Mouse (Mus musculus) myocyte (in vitro differentiated cells): ENCODE measurements around the gene Glipr2. TPM values are rescaled to one million over a fixed set of nuclear protein-coding genes. Genes with fewer than 3 reads are reported as not detected.

Source experiments
- H3K27me3 ChIP-seq: one replicate; pipeline ENCODE4 v1.6.1; 2011; ENCODE audit not compliant: control insufficient read depth, insufficient read depth, insufficient read length
- H3K36me3 ChIP-seq: one replicate; pipeline ENCODE4 v1.6.1; 2011; ENCODE audit not compliant: control insufficient read depth, insufficient read depth
- H3K4me2 ChIP-seq: one replicate; pipeline ENCODE4 v1.6.1; 2011; ENCODE audit warnings: low read depth, control low read depth
- H3K4me3 ChIP-seq: one replicate; pipeline ENCODE4 v1.5.1; 2011; ENCODE audit warnings: mild to moderate bottlenecking, control low read depth, moderate library complexity
- H3K79me2 ChIP-seq: one replicate; pipeline ENCODE4 v1.6.1; 2011; ENCODE audit not compliant: control insufficient read depth, insufficient read depth
- H3ac ChIP-seq: one replicate; pipeline ENCODE4 v1.6.1; 2011; ENCODE audit not compliant: control insufficient read depth, insufficient read length
- CEBPB ChIP-seq: IDR thresholded peaks from 2 replicates; pipeline ENCODE4 v1.6.1; 2011; ENCODE audit warnings: mild to moderate bottlenecking, moderate library complexity; ENCODE audit not compliant: poor library complexity, insufficient read depth, severe bottlenecking
- E2F4 ChIP-seq: IDR thresholded peaks from one replicate; pipeline ENCODE4 v1.6.1; 2011; ENCODE audit warnings: mild to moderate bottlenecking, control low read depth, moderate library complexity; ENCODE audit not compliant: insufficient read depth
- MAX ChIP-seq: IDR thresholded peaks from one replicate; pipeline ENCODE4 v1.6.1; 2011; ENCODE audit warnings: low read depth, mild to moderate bottlenecking, control low read depth
- MYOD1 ChIP-seq, 3 experiments: IDR thresholded peaks; one replicate each; pipeline ENCODE4 v1.6.1; 2011; ENCODE audit warnings: control low read depth in 2 of 3, low read depth in 2 of 3, mild to moderate bottlenecking in 2 of 3, moderate library complexity in 1 of 3; ENCODE audit not compliant: insufficient read length in 2 of 3, control insufficient read depth in 1 of 3
- MYOG ChIP-seq, 3 experiments: IDR thresholded peaks; one replicate each; pipeline ENCODE4 v1.6.1; 2011; ENCODE audit warnings: control low read depth in 2 of 3, low read depth in 2 of 3, mild to moderate bottlenecking in 2 of 3; ENCODE audit not compliant: insufficient read length in 2 of 3, control insufficient read depth in 1 of 3, insufficient read depth in 1 of 3
- POLR2A ChIP-seq: IDR thresholded peaks from one replicate; pipeline ENCODE4 v1.6.1; 2011; ENCODE audit warnings: low read depth, mild to moderate bottlenecking, control low read depth, moderate library complexity; ENCODE audit not compliant: insufficient read length
- POLR2AphosphoS2 ChIP-seq: IDR thresholded peaks from one replicate; pipeline ENCODE4 v1.6.1; 2011; ENCODE audit warnings: low read depth, control low read depth; ENCODE audit not compliant: insufficient read length
- REST ChIP-seq: IDR thresholded peaks from one replicate; pipeline ENCODE4 v1.6.1; 2011; ENCODE audit warnings: mild to moderate bottlenecking, control low read depth, moderate library complexity; ENCODE audit not compliant: insufficient read depth, insufficient read length
- SRF ChIP-seq: IDR thresholded peaks from one replicate; pipeline ENCODE4 v1.6.1; 2011; ENCODE audit warnings: low read depth; ENCODE audit not compliant: control insufficient read depth, insufficient read length
- TCF12 ChIP-seq: IDR thresholded peaks from one replicate; pipeline ENCODE4 v1.6.1; 2011; ENCODE audit warnings: mild to moderate bottlenecking, control low read depth; ENCODE audit not compliant: poor library complexity, insufficient read depth, severe bottlenecking
- TCF3 ChIP-seq: IDR thresholded peaks from one replicate; pipeline ENCODE4 v1.6.1; 2011; ENCODE audit warnings: low read depth, control low read depth; ENCODE audit not compliant: insufficient read length
- USF1 ChIP-seq: IDR thresholded peaks from one replicate; pipeline ENCODE4 v1.6.1; 2011; ENCODE audit warnings: low read depth, mild to moderate bottlenecking, control low read depth, moderate library complexity
- polyA plus RNA-seq: library from polyadenylated mRNA; unstranded; fragments of >200 nt; fragmentation: generic; extraction: Trizol; gene quantifications from one replicate; pipeline ENCODE4 v1.2.1, GENCODE M21; 2012; ENCODE audit warnings: missing spikeins

Gene Glipr2
- polyA plus RNA-seq, 1 experiment = 113 TPM

- Histone ChIP-seq H3K4me3 (no peak overlapping the region), H3K27me3 (no peaks in the 10 kb centered on the region), H3K4me2 (no peak overlapping the region), H3K36me3 (peaks cover 20% of the 10 kb centered on the region), H3ac (no peak overlapping the region), H3K79me2 (no peaks in the 10 kb centered on the region)
- TF ChIP-seq USF1 (no peak), POLR2AphosphoS2 (peak; percentile 64), TCF3 (no peak)
Observed at GRCm38 (mm10) chr4:43980236-43980635, 23.0 kb downstream of the Glipr2 start.

GRCm38 (mm10) chr4:43980846-43981245 lies 23.6 kb downstream of the Glipr2 start:
- TF ChIP-seq POLR2AphosphoS2 (peak; percentile 61), E2F4 (no peak)
- Histone ChIP-seq H3K4me3 (no peak overlapping the region), H3K36me3 (peaks cover 19% of the 10 kb centered on the region), H3K79me2 (no peaks in the 10 kb centered on the region), H3ac (no peak overlapping the region), H3K27me3 (no peaks in the 10 kb centered on the region), H3K4me2 (no peak overlapping the region)

GRCm38 (mm10) chr4:43981251-43981650 lies 24.1 kb downstream of the Glipr2 start:
- Histone ChIP-seq H3K36me3 (peaks cover 19% of the 10 kb centered on the region), H3K4me3 (no peak overlapping the region), H3K4me2 (no peak overlapping the region), H3ac (no peak overlapping the region), H3K79me2 (no peaks in the 10 kb centered on the region), H3K27me3 (no peaks in the 10 kb centered on the region)
- TF ChIP-seq MAX (no peak), POLR2A (no peak), POLR2AphosphoS2 (no peak), TCF3 (no peak), USF1 (no peak), TCF12 (no peak), CEBPB (no peak), MYOD1 (IDR thresholded peaks at IDR 0.05; ENCODE audit: control insufficient read depth in 1 of 3, insufficient read length in 2 of 3, low read depth in 2 of 3) (no peak), MYOG (IDR thresholded peaks at IDR 0.05; ENCODE audit: control insufficient read depth in 1 of 3, insufficient read depth in 1 of 3, insufficient read length in 2 of 3, low read depth in 2 of 3) (no peak), SRF (no peak), E2F4 (no peak), REST (no peak)

GRCm38 (mm10) chr4:43982053-43982732 lies 25.0 kb downstream of the Glipr2 start:
- Histone ChIP-seq H3K79me2 (no peaks in the 10 kb centered on the region), H3K4me3 (no peak overlapping the region), H3K36me3 (peaks cover 18% of the 10 kb centered on the region), H3K4me2 (peak overlapping the region; percentile 91), H3ac (no peak overlapping the region), H3K27me3 (no peaks in the 10 kb centered on the region)
- TF ChIP-seq MAX (no peak), REST (no peak), MYOD1 (IDR thresholded peaks at IDR 0.05; ENCODE audit: control insufficient read depth in 1 of 3, insufficient read length in 2 of 3, low read depth in 2 of 3) (peak in 1 of 3 experiments; percentile 18), MYOG (IDR thresholded peaks at IDR 0.05; ENCODE audit: control insufficient read depth in 1 of 3, insufficient read depth in 1 of 3, insufficient read length in 2 of 3, low read depth in 2 of 3) (peak in 1 of 3 experiments; percentile 36), POLR2AphosphoS2 (peak; percentile 73), POLR2A (peak; percentile 24), TCF3 (no peak), SRF (no peak), USF1 (no peak), TCF12 (no peak), E2F4 (no peak), CEBPB (no peak)

- TF ChIP-seq SRF = no peak
- no peak for TF ChIP-seq MYOD1 (IDR thresholded peaks at IDR 0.05; ENCODE audit: control insufficient read depth in 1 of 3, insufficient read length in 2 of 3, low read depth in 2 of 3)
- TF ChIP-seq POLR2A = no peak
- peak in 1 of 3 experiments; percentile 27 for TF ChIP-seq MYOG (IDR thresholded peaks at IDR 0.05; ENCODE audit: control insufficient read depth in 1 of 3, insufficient read depth in 1 of 3, insufficient read length in 2 of 3, low read depth in 2 of 3)
- no peak for TF ChIP-seq TCF3
- peak within 1 kb of the TSS; percentile 91 for H3K4me2 ChIP-seq
- no peak within 1 kb of the TSS for H3K4me3 ChIP-seq
- H3ac ChIP-seq = no peak within 1 kb of the TSS
- no peaks in the 10 kb centered on the region for H3K27me3 ChIP-seq
- no peaks in the 10 kb centered on the region for H3K79me2 ChIP-seq
- H3K36me3 ChIP-seq = peaks cover 13% of the 10 kb centered on the region
Observed at GRCm38 (mm10) chr4:43983181-43983580, 26.0 kb downstream of the Glipr2 start, which contains the start of gene Ccin. Gene Ccin (plus strand): TSS chr4:43983483.
